Mouse (Mus musculus) CH12.LX (cell line): ENCODE measurements around the gene Qrfp.

Experiments used
- EP300 ChIP-seq: IDR thresholded peaks from 2 replicates; pipeline ENCODE4 v1.6.1; 2011; ENCODE audit warnings: low read length, improper control_type of control experiment
- POLR2AphosphoS2 ChIP-seq: IDR thresholded peaks from 2 replicates; pipeline ENCODE4 v1.6.1; 2011; ENCODE audit warnings: low read depth, low read length, improper control_type of control experiment

GRCm38 (mm10) chr2:31776479-31776878 is 33.9 kb downstream of the Qrfp start:
- TF ChIP-seq EP300 (no peak), POLR2AphosphoS2 (no peak)
